Mouse (Mus musculus) neural tube, embryonic 13.5 days (tissue): ENCODE data around the gene Etv3. TPM values are rescaled to one million over a fixed set of nuclear protein-coding genes. Genes with fewer than 3 reads are reported as not detected.
A peak's percentile ranks its signal among the peaks of the same experiment; 100 is the strongest.

Experiments
- ATAC-seq: fragments of 200-750 bp; cut with Nextera tagmentation; 2 replicates; pipeline ENCODE4 v1.8.0; 2017; ENCODE audit warnings: low read depth, mild to moderate bottlenecking, moderate TSS enrichment, moderate library complexity
- H3K27ac ChIP-seq: fragments of 300-500 bp; sonication (generic); replicated peaks from 2 replicates; pipeline ENCODE4 v1.5.1; 2015; ENCODE audit warnings: moderate library complexity, mild to moderate bottlenecking, inconsistent platforms
- H3K27me3 ChIP-seq: fragments of 300-500 bp; sonication (generic); 2 replicates; pipeline ENCODE4 v1.6.1; 2015; ENCODE audit warnings: mild to moderate bottlenecking, inconsistent platforms
- H3K36me3 ChIP-seq: fragments of 300-500 bp; sonication (generic); 2 replicates; pipeline ENCODE4 v1.6.1; 2015; ENCODE audit warnings: mild to moderate bottlenecking, inconsistent platforms
- H3K4me1 ChIP-seq: fragments of 300-500 bp; sonication (generic); replicated peaks from 2 replicates; pipeline ENCODE4 v1.6.1; 2015; ENCODE audit warnings: inconsistent platforms
- H3K4me2 ChIP-seq: fragments of 300-500 bp; sonication (generic); 2 replicates; pipeline ENCODE4 v1.6.1; 2015; ENCODE audit warnings: inconsistent platforms, mild to moderate bottlenecking, moderate library complexity
- H3K4me3 ChIP-seq: fragments of 300-500 bp; sonication (generic); 2 replicates; pipeline ENCODE4 v1.5.1; 2015; ENCODE audit warnings: mild to moderate bottlenecking, inconsistent platforms
- H3K9ac ChIP-seq: fragments of 300-500 bp; sonication (generic); 2 replicates; pipeline ENCODE4 v1.6.1; 2015; ENCODE audit warnings: moderate library complexity, mild to moderate bottlenecking, inconsistent platforms
- H3K9me3 ChIP-seq: fragments of 300-500 bp; sonication (generic); 2 replicates; pipeline ENCODE4 v1.6.1; 2016; ENCODE audit warnings: inconsistent platforms
- WGBS: fragments of 180-500 bp; shearing (Covaris S2); methylation state at CpG from one replicate; pipeline ENCODE4 v1.1.7; 2015; 5-methylcytosine and 5-hydroxymethylcytosine counted together
- polyA plus RNA-seq: library from polyadenylated mRNA; unstranded; fragments of >200 nt; fragmentation: Nextera tagmentation; extraction: Ambion mirVana; gene quantifications from 2 replicates; pipeline ENCODE4 v1.2.1, GENCODE M21; 2015

The Etv3 gene
- polyA plus RNA-seq, 1 experiment from 2014 or later = 10.4 TPM

GRCm38 (mm10) chr3:87504749-87505425 lies 20.3 kb upstream of the Etv3 start:
- WGBS = 65% methylated on average over 4 of the region's 4 CpGs
- Histone ChIP-seq H3K9ac (no peak overlapping the region), H3K27ac (no peak overlapping the region), H3K36me3 (no peaks in the 10 kb centered on the region), H3K4me1 (peaks cover 11% of the 10 kb centered on the region; the same call in 1 of the 2 replicates), H3K9me3 (no peaks in the 10 kb centered on the region), H3K4me2 (no peak overlapping the region), H3K27me3 (no peaks in the 10 kb centered on the region; the same call in 1 of the 2 replicates), H3K4me3 (no peak overlapping the region)
- no peak for ATAC-seq

- WGBS = 78% methylated on average over 12 of the region's 12 CpGs
Measured at GRCm38 (mm10) chr3:87506456-87507416, 18.5 kb upstream of the Etv3 start.

GRCm38 (mm10) chr3:87508205-87508901 lies 16.9 kb upstream of the Etv3 start:
- Histone ChIP-seq H3K4me3 (peak overlapping the region; percentile 15), H3K27me3 (no peaks in the 10 kb centered on the region; the same call in 1 of the 2 replicates), H3K9me3 (no peaks in the 10 kb centered on the region), H3K27ac (no peak overlapping the region), H3K9ac (peak overlapping the region; percentile 50; the same call in 1 of the 2 replicates), H3K36me3 (no peaks in the 10 kb centered on the region), H3K4me1 (peaks cover 11% of the 10 kb centered on the region; the same call in 1 of the 2 replicates), H3K4me2 (peak overlapping the region; percentile 47)
- ATAC-seq = peak; percentile 76
- WGBS = 24% methylated on average over 17 of the region's 17 CpGs

More at GRCm38 (mm10) chr3:87506456-87507416, 18.5 kb upstream of the Etv3 start:
- Histone ChIP-seq H3K4me2 (no peak overlapping the region), H3K36me3 (no peaks in the 10 kb centered on the region), H3K9ac (no peak overlapping the region), H3K27ac (no peak overlapping the region), H3K4me1 (peaks cover 11% of the 10 kb centered on the region; the same call in 1 of the 2 replicates), H3K9me3 (no peaks in the 10 kb centered on the region), H3K27me3 (no peaks in the 10 kb centered on the region; the same call in 1 of the 2 replicates), H3K4me3 (no peak overlapping the region)
- ATAC-seq = no peak

- Histone ChIP-seq H3K27me3 (no peaks in the 10 kb centered on the region), H3K27ac (no peak overlapping the region), H3K4me2 (no peak overlapping the region), H3K9ac (no peak overlapping the region), H3K4me1 (peaks cover 11% of the 10 kb centered on the region; the same call in 1 of the 2 replicates), H3K9me3 (no peaks in the 10 kb centered on the region), H3K36me3 (no peaks in the 10 kb centered on the region), H3K4me3 (no peak overlapping the region)
- WGBS = 62% methylated on average over 4 of the region's 4 CpGs
- ATAC-seq = no peak
Measured at GRCm38 (mm10) chr3:87509061-87509460, 16.1 kb upstream of the Etv3 start.

- no peak overlapping the region for H3K27ac ChIP-seq
- H3K9ac ChIP-seq = no peak overlapping the region
- ATAC-seq = no peak
- no peak overlapping the region for H3K4me2 ChIP-seq
- WGBS = 85% methylated on average over 9 of the region's 9 CpGs
- H3K4me3 ChIP-seq = no peak overlapping the region
- peaks cover 11% of the 10 kb centered on the region; the same call in 1 of the 2 replicates for H3K4me1 ChIP-seq
- H3K27me3 ChIP-seq = no peaks in the 10 kb centered on the region
- H3K36me3 ChIP-seq = no peaks in the 10 kb centered on the region
- H3K9me3 ChIP-seq = no peaks in the 10 kb centered on the region
Measured at GRCm38 (mm10) chr3:87510832-87511231, 14.4 kb upstream of the Etv3 start.

- Histone ChIP-seq H3K4me3 (no peak overlapping the region), H3K27me3 (no peaks in the 10 kb centered on the region), H3K36me3 (no peaks in the 10 kb centered on the region), H3K27ac (no peak overlapping the region), H3K9me3 (no peaks in the 10 kb centered on the region), H3K9ac (no peak overlapping the region), H3K4me1 (peaks cover 11% of the 10 kb centered on the region; the same call in 1 of the 2 replicates), H3K4me2 (no peak overlapping the region)
- ATAC-seq = no peak
- 60% methylated on average over 16 of the region's 16 CpGs for whole genome bisulfite sequencing
Measured at GRCm38 (mm10) chr3:87511971-87512765, 13.0 kb upstream of the Etv3 start.

GRCm38 (mm10) chr3:87515567-87516081 lies 9.6 kb upstream of the Etv3 start:
- Histone ChIP-seq H3K27ac (no peak overlapping the region), H3K4me3 (no peak overlapping the region), H3K4me1 (0 out of 2 replicates have a peak, but pooled peaks cover 3% of the 10 kb centered on the region), H3K9ac (no peak overlapping the region), H3K36me3 (no peaks in the 10 kb centered on the region), H3K4me2 (no peak overlapping the region), H3K9me3 (no peaks in the 10 kb centered on the region), H3K27me3 (no peaks in the 10 kb centered on the region)
- ATAC-seq = no peak
- 69% methylated on average over 13 of the region's 13 CpGs for WGBS

GRCm38 (mm10) chr3:87518425-87518824 lies 6.8 kb upstream of the Etv3 start:
- Histone ChIP-seq H3K4me3 (no peak overlapping the region), H3K4me1 (0 out of 2 replicates have a peak, but pooled peaks cover 3% of the 10 kb centered on the region), H3K9me3 (no peaks in the 10 kb centered on the region), H3K36me3 (no peaks in the 10 kb centered on the region), H3K27me3 (peaks cover 4% of the 10 kb centered on the region), H3K27ac (no peak overlapping the region), H3K4me2 (no peak overlapping the region), H3K9ac (no peak overlapping the region)
- ATAC-seq = no peak

- no peaks in the 10 kb centered on the region for H3K36me3 ChIP-seq
- no peak overlapping the region for H3K27ac ChIP-seq
- H3K4me3 ChIP-seq = no peak overlapping the region
- no peak for ATAC-seq
- no peak overlapping the region for H3K9ac ChIP-seq
- peaks cover 6% of the 10 kb centered on the region for H3K4me1 ChIP-seq
- peaks cover 7% of the 10 kb centered on the region for H3K27me3 ChIP-seq
- 85% methylated on average over 4 of the region's 4 CpGs for WGBS
- H3K4me2 ChIP-seq = no peak overlapping the region
- H3K9me3 ChIP-seq = no peaks in the 10 kb centered on the region
Measured at GRCm38 (mm10) chr3:87521126-87521525, 4.1 kb upstream of the Etv3 start.

- peaks cover 13% of the 10 kb centered on the region for H3K4me1 ChIP-seq
- peaks cover 7% of the 10 kb centered on the region for H3K27me3 ChIP-seq
- no peak for ATAC-seq
- no peak overlapping the region for H3K27ac ChIP-seq
- 65% methylated on average over 1 of the region's 1 CpGs for WGBS
- no peak overlapping the region for H3K4me3 ChIP-seq
- no peaks in the 10 kb centered on the region for H3K36me3 ChIP-seq
- no peak overlapping the region for H3K4me2 ChIP-seq
- no peak overlapping the region for H3K9ac ChIP-seq
- H3K9me3 ChIP-seq = no peaks in the 10 kb centered on the region
Measured at GRCm38 (mm10) chr3:87521833-87522232, 3.4 kb upstream of the Etv3 start.

- Histone ChIP-seq H3K27me3 (peaks cover 7% of the 10 kb centered on the region), H3K9me3 (no peaks in the 10 kb centered on the region), H3K9ac (no peak overlapping the region), H3K4me3 (no peak overlapping the region), H3K36me3 (peaks cover 13% of the 10 kb centered on the region), H3K4me1 (peaks cover 18% of the 10 kb centered on the region), H3K27ac (no peak overlapping the region), H3K4me2 (no peak overlapping the region)
- WGBS = 92% methylated on average over 9 of the region's 9 CpGs
- ATAC-seq = no peak
Measured at GRCm38 (mm10) chr3:87523701-87524100, 1.5 kb upstream of the Etv3 start.
